Mouse (Mus musculus): Measurements from ENCODE around the gene Ptprk.

DNA sequence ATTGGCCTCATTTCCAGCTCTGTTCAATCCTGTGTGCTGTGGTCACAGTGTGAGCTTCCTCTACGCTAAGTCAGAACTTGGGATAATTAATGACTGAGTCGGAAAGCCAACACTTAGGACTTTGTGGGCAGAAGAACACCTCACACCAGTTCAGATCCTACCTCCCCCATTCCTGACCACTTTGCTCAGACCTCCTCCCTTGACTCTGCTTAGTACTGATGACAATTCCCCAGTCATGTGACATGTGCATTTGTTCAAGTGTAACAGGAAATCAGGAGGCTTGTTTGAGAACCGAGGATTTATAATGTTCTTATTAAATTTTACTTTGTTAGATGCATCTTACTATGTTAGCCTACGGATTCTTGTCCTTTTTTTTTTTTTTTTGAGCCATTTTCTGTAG, 224.6 kb downstream of the Ptprk start:
- no peak for TF ChIP-seq GATA1 (IDR thresholded peaks at IDR 0.05; ENCODE audit: borderline replicate concordance, low read length)
- TF ChIP-seq CTCF (IDR thresholded peaks at IDR 0.05; ENCODE audit: low read depth, low read length) = no peak
- no peak for TF ChIP-seq POLR2AphosphoS5 (IDR thresholded peaks at IDR 0.05; ENCODE audit: insufficient replicate concordance, low read depth, low read length)
- TF ChIP-seq TAL1 (conservative IDR thresholded peaks at IDR 0.05; ENCODE audit: low read depth, low read length) = no peak
